Mouse (Mus musculus) hindbrain, embryonic 11.5 days (tissue): ENCODE results near the gene Gm12794. TPM values are rescaled to one million over a fixed set of nuclear protein-coding genes. Genes with fewer than 3 reads are reported as not detected.
"Not testable (repeated sequence)": the region's sequence is repeated elsewhere in the genome, so short reads cannot be mapped to it uniquely, and the experiment has no call there.

Source experiments
- ATAC-seq: fragments of 200-750 bp; cut with Nextera tagmentation; 2 replicates; pipeline ENCODE4 v1.8.0; 2017; ENCODE audit warnings: mild to moderate bottlenecking, moderate TSS enrichment, moderate library complexity; ENCODE audit not compliant: low FRiP score
- DNase-seq: peaks from one replicate; pipeline ENCODE4 v3.0.0-alpha.2; 2015; ENCODE audit warnings: low spot score
- H3K27ac ChIP-seq: fragments of 300-500 bp; sonication (generic); 2 replicates; pipeline ENCODE4 v1.5.1; 2014; ENCODE audit warnings: mild to moderate bottlenecking, low read depth, low read length
- H3K27me3 ChIP-seq: fragments of 300-500 bp; sonication (generic); 2 replicates; pipeline ENCODE4 v1.6.1; 2014; ENCODE audit warnings: mild to moderate bottlenecking, low read length, moderate library complexity, mixed read lengths; ENCODE audit not compliant: control insufficient read depth, insufficient read depth
- H3K36me3 ChIP-seq: fragments of 300-500 bp; sonication (generic); 2 replicates; pipeline ENCODE4 v1.6.1; 2014; ENCODE audit warnings: mild to moderate bottlenecking, low read length, moderate library complexity, mixed read lengths; ENCODE audit not compliant: control insufficient read depth, insufficient read depth
- H3K4me1 ChIP-seq: fragments of 300-500 bp; sonication (generic); replicated peaks from 2 replicates; pipeline ENCODE4 v1.6.1; 2014; ENCODE audit warnings: low read length, mixed read lengths; ENCODE audit not compliant: control insufficient read depth, insufficient read depth
- H3K4me2 ChIP-seq: fragments of 300-500 bp; sonication (generic); replicated peaks from 2 replicates; pipeline ENCODE4 v1.6.1; 2014; ENCODE audit warnings: mild to moderate bottlenecking, low read depth, low read length
- H3K4me3 ChIP-seq: fragments of 300-500 bp; sonication (generic); 2 replicates; pipeline ENCODE4 v1.5.1; 2014; ENCODE audit warnings: low read depth, low read length
- H3K9ac ChIP-seq: fragments of 300-500 bp; sonication (generic); 2 replicates; pipeline ENCODE4 v1.6.1; 2014; ENCODE audit warnings: low read depth, low read length
- H3K9me3 ChIP-seq: fragments of 300-500 bp; sonication (generic); 2 replicates; pipeline ENCODE4 v1.6.1; 2016; ENCODE audit warnings: low read length; ENCODE audit not compliant: control insufficient read depth
- WGBS: fragments of 180-500 bp; shearing (Covaris S2); extraction: QIAGEN DNeasy Blood & Tissue Kit; methylation state at CpG from one replicate; pipeline ENCODE4 v1.1.7; 2014; 5-methylcytosine and 5-hydroxymethylcytosine counted together
- polyA plus RNA-seq: library from polyadenylated mRNA; unstranded; fragments of >200 nt; fragmentation: Nextera tagmentation; extraction: Ambion mirVana; gene quantifications from 2 replicates; pipeline ENCODE4 v1.2.1, GENCODE M21; 2014

The Gm12794 gene
- polyA plus RNA-seq, result not detected in 2 replicates

GRCm38 (mm10) chr4:101940107-101940506 lies at the start of gene Gm12794:
Gene Gm12794, plus strand, starts transcription at chr4:101940407.
- not testable (repeated sequence) for H3K36me3 ChIP-seq, H3K27me3 ChIP-seq, H3K9ac ChIP-seq, H3K4me2 ChIP-seq, ATAC-seq, H3K4me3 ChIP-seq, H3K9me3 ChIP-seq, H3K4me1 ChIP-seq, DNase-seq, H3K27ac ChIP-seq
- 79% methylated on average over 1 of the region's 2 CpGs for WGBS

GRCm38 (mm10) chr4:101893656-101894420 lies 46.4 kb upstream of the Gm12794 start, which contains the start of gene C130073F10Rik:
Gene C130073F10Rik, minus strand, starts transcription at chr4:101893789.
- Histone ChIP-seq H3K9ac (no peak within 1 kb of the TSS), H3K4me1 (no peaks in the 10 kb centered on the region), H3K4me2 (no peak within 1 kb of the TSS), H3K27ac (no peak within 1 kb of the TSS), H3K36me3 (no peaks in the 10 kb centered on the region), H3K9me3 (no peaks in the 10 kb centered on the region), H3K27me3 (no peaks in the 10 kb centered on the region), H3K4me3 (no peak within 1 kb of the TSS)
- ATAC-seq (no peak), DNase-seq (no peak)
- 89% methylated on average over 7 of the region's 7 CpGs for WGBS

GRCm38 (mm10) chr4:101908821-101909220 lies 31.4 kb upstream of the Gm12794 start, which contains the start of gene Gm12800:
Gene Gm12800, plus strand, starts transcription at chr4:101909121.
- not testable (repeated sequence) for DNase-seq, H3K36me3 ChIP-seq, H3K9ac ChIP-seq, H3K4me1 ChIP-seq, ATAC-seq, H3K9me3 ChIP-seq, H3K4me2 ChIP-seq, H3K27ac ChIP-seq, H3K27me3 ChIP-seq, H3K4me3 ChIP-seq
- WGBS, result 94% methylated on average over 1 of the region's 2 CpGs

DNA sequence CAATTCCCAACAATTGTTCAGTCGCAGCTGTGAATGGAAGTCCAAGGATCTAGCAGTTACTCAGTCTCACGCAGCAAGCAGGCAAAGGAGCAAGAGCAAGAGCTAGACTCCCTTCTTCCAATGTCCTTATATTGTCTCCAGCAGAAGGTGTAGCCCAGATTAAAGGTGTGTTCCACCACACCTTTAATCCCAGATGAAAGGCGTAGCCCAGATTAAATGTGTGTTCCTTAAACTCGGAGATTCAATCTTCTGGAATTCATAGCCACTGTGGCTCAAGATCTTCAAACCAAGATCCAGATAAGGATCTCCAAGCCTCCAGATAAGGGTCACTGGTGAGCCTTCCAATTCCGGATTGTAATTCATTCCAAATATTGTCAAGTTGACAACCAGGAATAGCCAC lies 40.7 kb downstream of the Gm12794 start, which contains the start of gene Gm12790:
Gm12790 (minus strand) TSS at position 101 of the 400 bp plus-strand sequence.
- not testable (repeated sequence) for H3K9me3 ChIP-seq, H3K36me3 ChIP-seq, H3K4me1 ChIP-seq, H3K4me2 ChIP-seq, ATAC-seq, H3K27ac ChIP-seq, DNase-seq, H3K27me3 ChIP-seq, H3K9ac ChIP-seq, H3K4me3 ChIP-seq
- WGBS, result 100% methylated on average over 1 of the region's 5 CpGs

DNA sequence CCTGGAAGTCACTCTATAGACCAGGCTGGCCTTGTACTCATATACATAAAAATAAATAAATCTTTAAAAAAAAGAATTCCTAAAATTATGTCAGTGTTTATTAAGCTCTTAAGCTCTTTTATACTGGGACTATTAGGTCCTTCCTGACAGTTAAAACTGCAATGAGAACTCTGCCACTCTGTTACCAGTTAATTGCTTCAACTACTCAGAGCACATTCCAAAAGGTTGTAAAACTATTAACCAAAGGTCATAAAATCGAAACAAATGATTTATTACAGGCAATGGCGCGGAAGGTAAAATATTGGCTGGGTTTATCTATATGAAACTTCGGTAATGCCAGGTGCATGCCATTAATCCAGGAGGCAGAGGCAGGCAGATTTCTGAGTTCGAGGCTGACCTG lies 45.5 kb downstream of the Gm12794 start:
- H3K36me3 ChIP-seq, result no peaks in the 10 kb centered on the region
- H3K27ac ChIP-seq, result no peak overlapping the region
- H3K27me3 ChIP-seq, result no peaks in the 10 kb centered on the region
- H3K9ac ChIP-seq, result no peak overlapping the region
- H3K9me3 ChIP-seq, result no peaks in the 10 kb centered on the region
- ATAC-seq, result no peak
- H3K4me2 ChIP-seq, result no peak overlapping the region
- no peaks in the 10 kb centered on the region for H3K4me1 ChIP-seq
- no peak overlapping the region for H3K4me3 ChIP-seq
- WGBS, result 92% methylated on average over 5 of the region's 5 CpGs
- no peak for DNase-seq

DNA sequence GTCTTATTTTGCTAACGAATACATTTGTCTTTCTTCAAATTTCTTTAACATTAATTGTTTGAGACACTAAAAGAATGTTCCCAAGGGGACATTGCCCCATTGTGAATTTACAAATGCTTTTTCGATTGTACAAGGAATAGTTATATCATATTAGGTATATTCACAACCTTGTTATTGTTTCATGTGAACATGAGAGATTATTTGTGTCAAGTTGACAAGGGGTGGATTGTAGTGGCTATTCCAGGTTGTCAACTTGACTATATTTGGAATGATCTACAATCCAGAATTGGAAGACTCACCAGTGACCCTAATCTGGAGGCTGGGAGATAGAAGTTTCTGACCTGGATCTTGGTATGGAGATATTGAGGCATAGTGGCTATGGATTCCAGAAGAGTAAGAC lies 46.1 kb downstream of the Gm12794 start, which contains the start of gene Gm12789:
Gm12789 (plus strand) TSS at position 301 of the 400 bp plus-strand sequence.
- 91% methylated on average over 2 of the region's 2 CpGs for WGBS
- not testable (repeated sequence) for H3K4me1 ChIP-seq, H3K36me3 ChIP-seq, H3K4me2 ChIP-seq, H3K27ac ChIP-seq, H3K9ac ChIP-seq, ATAC-seq, DNase-seq, H3K4me3 ChIP-seq, H3K27me3 ChIP-seq, H3K9me3 ChIP-seq

Other genes with a start within 250 kb of the Gm12794 start
- 5.3 and 6.5 TPM in 2 replicates for gene Lepr, start 223.0 kb upstream of the Gm12794 start, polyA plus RNA-seq
- not detected in 2 replicates for gene B020004J07Rik, start 96.4 kb upstream of the Gm12794 start, polyA plus RNA-seq
- gene C130073F10Rik, start 46.6 kb upstream of the Gm12794 start, polyA plus RNA-seq, result not detected in 2 replicates
- not detected in 2 replicates for gene Gm12800, start 31.3 kb upstream of the Gm12794 start, polyA plus RNA-seq
- not detected in 2 replicates for gene Gm12790, start 40.6 kb downstream of the Gm12794 start, polyA plus RNA-seq
- gene Gm12789, start 46.2 kb downstream of the Gm12794 start, polyA plus RNA-seq, result not detected in 2 replicates
- 7.0 and 8.2 TPM in 2 replicates for gene Pde4b, start 147.1 kb downstream of the Gm12794 start, polyA plus RNA-seq